Mouse (Mus musculus) cerebellum, adult (tissue): ENCODE measurements at regions not wholly inside any gene's neighbourhood (a gene's known extent, or its start where the extent isn't known, plus 50 kb on each side); places are given as distances from the start of the nearest gene placed in this dataset.

Experiments used
- ATAC-seq: cut with Nextera tagmentation; 2 replicates; pipeline ENCODE4 v1.9.2; 2017; ENCODE audit warnings: mild to moderate bottlenecking, moderate library complexity, mixed read lengths; ENCODE audit not compliant: insufficient number of reproducible peaks, low FRiP score, low TSS enrichment

DNA sequence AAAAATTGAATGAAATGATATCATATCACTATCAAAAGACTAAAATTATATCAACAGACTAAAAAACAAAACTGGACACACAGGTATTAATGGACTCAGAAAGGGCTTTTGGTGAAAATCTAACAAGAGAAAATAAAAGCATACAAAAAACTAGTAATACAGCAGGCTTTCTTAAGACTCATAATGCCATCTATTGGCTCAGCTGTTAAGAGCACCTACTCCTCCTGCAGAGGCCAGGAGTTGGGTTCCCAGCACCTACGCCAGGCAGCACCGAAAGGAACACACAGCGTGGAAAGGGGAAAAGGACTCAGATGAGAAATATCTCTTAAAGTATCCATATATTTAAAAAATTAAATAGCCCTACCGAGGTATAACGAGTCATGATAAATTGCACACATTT lies 151.9 kb upstream of the Gimd1 start:
- ATAC-seq: no peak

DNA sequence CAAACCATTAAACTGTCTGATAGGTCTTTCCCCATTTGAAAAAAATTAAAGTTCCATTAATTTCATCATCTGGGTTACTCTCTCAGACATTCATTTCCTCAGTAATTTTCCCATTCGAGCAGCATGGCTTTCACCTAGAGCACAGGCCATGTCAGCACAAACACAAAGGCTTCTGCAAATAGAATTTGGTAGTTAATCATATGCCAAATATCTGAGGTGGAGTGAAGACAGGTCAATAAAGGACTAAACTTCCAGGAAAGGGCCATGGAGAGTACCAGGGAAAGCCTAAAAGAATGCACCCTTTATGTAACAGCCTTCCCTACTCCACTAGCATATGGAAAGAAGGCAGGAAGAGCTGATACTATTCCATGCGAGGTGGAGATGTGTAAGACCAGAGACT lies 150.3 kb upstream of the Gimd1 start:
- no peak for ATAC-seq

DNA sequence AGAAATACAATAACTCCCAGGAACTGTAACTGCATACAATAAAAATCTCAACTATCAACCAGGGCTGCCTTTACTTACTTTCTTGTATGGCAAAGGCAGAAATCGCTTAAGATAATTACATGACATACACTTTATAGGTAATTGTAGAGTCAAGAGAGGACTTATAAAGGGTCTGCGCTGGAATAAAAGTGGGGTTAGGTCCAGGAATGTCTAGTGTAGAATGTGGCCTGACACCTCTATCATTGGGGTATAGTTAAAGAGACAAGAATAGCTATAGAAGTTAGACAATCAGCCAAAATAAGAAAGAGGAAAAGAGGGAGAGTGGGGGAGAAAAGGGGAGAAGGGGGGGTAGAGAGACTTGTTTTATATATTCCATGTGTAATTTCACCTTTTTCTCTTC lies 144.8 kb upstream of the Gimd1 start:
- ATAC-seq: no peak

DNA sequence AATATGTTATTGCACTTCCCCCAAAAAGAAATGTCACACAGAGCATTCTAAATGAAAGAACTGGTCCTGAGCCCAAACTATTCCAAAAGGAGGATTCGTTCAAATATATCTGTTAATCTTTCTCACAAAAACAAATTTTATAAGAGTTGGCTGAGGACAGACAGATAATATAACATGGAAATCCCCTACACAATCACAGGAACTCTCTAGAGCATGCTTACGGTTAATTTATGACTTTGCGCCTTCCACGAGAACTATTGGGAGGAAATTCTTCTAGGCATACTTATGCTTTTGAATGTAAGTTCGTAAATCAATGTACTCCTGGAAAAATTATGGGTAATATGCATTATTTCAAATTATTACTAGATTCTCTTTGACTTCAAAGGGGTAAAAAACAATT lies 144.1 kb upstream of the Gimd1 start:
- ATAC-seq: no peak

DNA sequence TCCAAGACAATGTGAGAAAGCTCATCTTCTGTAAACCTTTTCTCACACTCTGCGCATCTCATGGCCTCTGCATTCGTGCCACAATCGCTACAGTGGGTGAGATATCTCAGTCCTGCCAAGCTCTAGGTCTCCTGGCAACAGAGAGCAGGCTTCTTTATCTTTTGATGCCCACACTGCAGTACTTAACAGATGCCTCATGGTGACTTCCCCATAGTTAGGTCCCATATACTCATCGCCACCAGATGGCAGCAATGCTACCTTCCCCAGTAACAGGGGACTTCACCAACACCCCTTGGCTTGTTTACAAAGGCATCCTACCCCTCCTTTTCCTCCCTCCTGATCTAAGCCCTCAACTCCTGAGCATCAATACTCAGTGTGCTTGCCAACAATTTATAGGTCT lies 123.5 kb upstream of the Gimd1 start:
- no peak for ATAC-seq

DNA sequence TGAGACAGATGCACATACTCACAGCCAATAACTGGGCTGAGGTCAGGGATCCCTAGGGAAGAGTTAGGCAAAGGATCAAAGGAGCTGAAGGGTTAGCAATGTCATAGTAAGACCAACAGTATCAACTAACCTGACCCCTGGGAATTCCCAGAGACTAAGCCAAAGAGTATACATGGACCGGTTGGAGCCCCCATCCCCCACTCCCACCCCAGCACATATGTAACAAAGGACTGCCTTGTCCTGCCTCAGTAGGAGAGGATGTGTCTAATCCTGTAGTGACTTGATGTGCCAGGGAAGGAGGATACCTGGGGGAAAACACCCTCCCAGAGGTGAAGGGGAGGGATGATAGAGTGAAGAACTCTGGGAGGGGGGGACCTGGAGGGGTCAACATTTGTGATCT lies 119.4 kb upstream of the Gimd1 start:
- no peak for ATAC-seq

DNA sequence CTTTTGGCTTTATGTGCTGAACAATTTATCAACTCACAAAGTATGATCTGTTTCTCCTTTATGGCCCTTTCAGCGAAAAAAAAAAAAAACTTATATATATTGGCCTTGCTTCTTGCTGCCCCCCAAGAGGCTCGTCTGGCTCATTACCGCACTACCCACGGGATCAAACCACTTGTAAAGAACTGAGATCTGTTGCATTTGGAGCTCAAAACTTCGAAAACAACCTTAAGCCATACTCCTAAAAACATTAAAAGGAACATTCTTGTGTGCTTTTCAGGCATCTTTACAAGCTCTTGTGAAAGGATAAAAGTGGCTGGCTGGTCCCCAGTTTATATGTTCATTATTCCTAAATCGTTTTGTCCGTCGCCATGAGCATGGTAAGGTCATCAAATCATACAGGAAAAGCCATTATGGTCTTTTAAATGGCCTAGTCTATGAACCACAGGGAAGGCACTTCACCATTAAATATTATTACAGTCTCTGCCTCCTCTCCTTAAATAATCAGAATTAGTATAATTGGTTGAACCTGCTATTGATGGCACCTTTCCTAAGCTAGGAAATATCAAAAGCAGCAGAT lies 117.0 kb upstream of the Gimd1 start:
- no peak for ATAC-seq

DNA sequence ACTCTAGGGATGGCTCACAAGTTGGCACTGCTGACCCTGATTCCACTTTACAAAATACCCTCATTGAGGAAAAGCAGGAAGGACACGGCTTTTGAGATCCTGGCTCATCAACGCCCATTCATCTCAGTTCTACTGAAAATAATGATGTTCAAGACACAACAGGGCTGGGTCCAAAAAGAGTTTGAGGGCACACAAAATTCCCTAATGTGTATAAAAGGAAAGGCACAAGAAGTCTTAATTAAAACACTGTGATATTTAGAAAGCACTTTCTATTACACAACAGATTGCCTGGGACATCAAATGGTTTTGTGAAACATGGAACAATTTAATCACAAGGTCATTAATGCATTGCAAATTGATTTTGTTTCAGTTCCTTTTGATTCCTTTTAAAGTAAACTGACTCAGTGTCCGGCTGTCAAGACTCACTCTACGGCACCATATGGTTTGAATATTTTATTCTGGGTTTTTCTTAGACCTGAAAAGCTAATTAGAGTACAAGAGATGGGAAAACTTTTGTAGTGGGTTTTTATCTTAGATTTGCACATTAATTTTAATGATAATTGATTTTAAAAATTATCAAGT lies 96.2 kb upstream of the Gimd1 start:
- ATAC-seq: no peak

DNA sequence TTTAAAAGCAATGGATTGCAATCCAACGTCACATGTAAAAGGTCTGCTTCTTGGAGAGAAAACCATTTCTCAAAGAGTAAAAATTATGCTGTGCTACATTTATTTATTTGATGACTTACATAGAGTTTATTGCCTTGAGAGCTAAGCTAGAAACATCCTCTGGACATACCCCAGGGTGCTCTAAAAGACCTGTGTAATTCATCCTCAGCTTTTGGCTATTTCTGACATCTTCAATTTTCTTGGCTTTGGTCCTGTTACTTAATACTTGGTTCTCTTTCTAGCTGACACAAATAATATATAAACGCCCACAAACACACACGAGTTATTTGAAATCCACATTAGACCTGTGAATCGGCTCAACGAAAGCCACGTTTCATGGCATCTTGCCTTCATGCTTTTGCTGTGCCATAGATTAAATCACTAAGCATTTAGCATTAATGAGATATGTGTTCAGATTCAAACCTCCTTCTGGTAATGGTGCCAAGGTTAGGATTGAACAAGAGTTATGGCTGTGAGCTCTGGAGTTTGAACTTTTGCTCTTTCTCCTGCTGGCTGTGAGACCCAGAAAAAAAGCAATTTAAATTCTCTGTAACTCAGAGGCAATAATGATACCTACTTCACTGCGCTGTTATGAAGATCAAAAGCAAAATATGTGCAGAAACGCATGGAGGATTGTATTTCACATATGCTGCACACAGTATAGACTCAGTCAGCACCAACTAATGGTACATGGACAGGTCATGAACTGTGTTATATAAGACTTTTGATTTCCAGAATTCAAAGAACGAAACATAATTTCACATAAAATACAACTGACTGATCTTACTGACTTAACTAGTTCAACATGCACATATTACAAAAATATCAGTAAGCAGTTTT lies 89.6 kb upstream of the Gimd1 start:
- no peak for ATAC-seq

DNA sequence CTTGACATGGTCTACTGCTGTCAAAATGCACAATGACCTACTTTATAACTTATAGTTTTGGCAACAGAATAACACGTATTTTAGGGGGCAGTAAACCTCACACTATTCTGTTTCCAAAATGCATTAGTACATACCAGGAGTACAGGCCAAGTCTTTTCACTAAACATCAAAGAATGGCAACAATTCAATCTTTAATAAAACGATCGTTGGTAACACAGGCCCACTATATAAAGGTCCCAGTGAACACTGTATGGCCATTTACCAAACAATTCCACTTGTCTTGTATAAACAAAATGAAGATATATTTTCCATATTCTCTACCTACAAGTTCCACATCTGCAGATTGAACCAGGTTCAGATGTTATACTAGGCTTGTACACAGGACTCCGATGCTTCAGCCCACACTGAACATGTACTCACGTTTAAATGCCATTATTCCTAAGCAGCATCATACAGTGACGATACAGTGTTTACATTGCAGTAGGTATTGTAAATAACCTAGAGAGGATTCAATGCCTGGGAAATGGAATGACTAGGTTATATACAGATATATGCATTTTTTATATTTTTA lies 78.3 kb upstream of the Gimd1 start:
- no peak for ATAC-seq

DNA sequence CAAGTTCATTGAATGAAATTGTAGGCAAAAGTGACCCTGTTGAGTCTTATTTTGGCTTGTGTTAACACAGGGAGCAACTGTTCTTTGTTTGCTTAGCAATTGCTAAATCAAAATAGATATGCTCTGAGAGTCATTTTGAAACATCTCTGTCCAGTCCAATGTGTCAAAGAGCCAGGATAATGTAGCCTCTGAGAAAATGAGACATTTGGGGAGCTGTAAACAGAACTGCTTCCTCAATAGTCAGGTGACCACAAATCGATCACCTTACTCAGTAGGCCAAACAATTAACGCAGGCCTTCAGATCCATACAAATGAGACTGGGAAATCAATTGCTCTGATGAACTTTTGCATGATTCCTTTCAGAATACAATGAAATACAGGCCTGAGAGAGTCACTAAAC lies 63.9 kb upstream of the Gimd1 start:
- ATAC-seq: no peak

DNA sequence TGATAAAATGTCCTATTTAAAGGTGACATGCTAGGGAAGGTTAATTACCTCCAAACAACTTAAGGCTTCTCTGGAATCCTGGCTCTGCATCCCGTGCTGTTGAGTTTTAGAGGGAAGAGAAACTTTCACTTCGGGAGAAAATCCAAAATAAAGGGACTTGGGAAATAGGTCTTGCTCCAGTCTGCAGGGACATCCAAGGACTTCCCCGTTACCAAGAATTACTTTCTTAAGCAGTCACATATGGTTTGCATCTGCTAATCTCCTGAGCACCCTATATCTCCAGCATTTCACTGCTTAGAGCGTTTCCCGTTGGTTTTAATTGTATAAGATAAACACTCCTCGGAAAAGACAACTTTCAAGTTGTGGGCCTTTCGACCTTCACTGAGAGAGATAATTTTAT lies 63.3 kb upstream of the Gimd1 start:
- ATAC-seq: no peak
